Mouse (Mus musculus) bone marrow macrophage, adult 2 months (primary cell): ENCODE measurements at regions not wholly inside any gene's neighbourhood (a gene's known extent, or its start where the extent isn't known, plus 50 kb on each side); places are given as distances from the start of the nearest gene placed in this dataset.

ENCODE experiments used
- CTCF ChIP-seq: IDR thresholded peaks from 2 replicates; pipeline ENCODE4 v1.5.1; 2012; ENCODE audit warnings: low read depth, mild to moderate bottlenecking, low read length, moderate library complexity
- POLR2A ChIP-seq: IDR thresholded peaks from 2 replicates; pipeline ENCODE4 v1.6.1; 2012; ENCODE audit warnings: mild to moderate bottlenecking, low read depth, low read length, borderline replicate concordance

GRCm38 (mm10) chr1:166812072-166812461 lies 130.4 kb upstream of the Fmo9 start:
- TF ChIP-seq POLR2A (no peak), CTCF (no peak)
